Mouse (Mus musculus) forebrain, embryonic 15.5 days (tissue): ENCODE measurements around the gene Setdb2. TPM values are rescaled to one million over a fixed set of nuclear protein-coding genes. Genes with fewer than 3 reads are reported as not detected.
"Not testable (repeated sequence)": the region's sequence is repeated elsewhere in the genome, so short reads cannot be mapped to it uniquely, and the experiment has no call there.

Source experiments
- ATAC-seq: fragments of 200-750 bp; cut with Nextera tagmentation; replicated peaks from 2 replicates; pipeline ENCODE4 v1.8.0; 2017; ENCODE audit warnings: mild to moderate bottlenecking, moderate TSS enrichment, moderate library complexity
- H3K27ac ChIP-seq: fragments of 300-500 bp; sonication (generic); replicated peaks from 2 replicates; pipeline ENCODE4 v1.5.1; 2015; ENCODE audit warnings: mild to moderate bottlenecking, inconsistent platforms
- H3K27me3 ChIP-seq: fragments of 300-500 bp; sonication (generic); 2 replicates; pipeline ENCODE4 v1.6.1; 2015; ENCODE audit warnings: inconsistent platforms
- H3K36me3 ChIP-seq: fragments of 300-500 bp; sonication (generic); 2 replicates; pipeline ENCODE4 v1.6.1; 2015; ENCODE audit warnings: mild to moderate bottlenecking, inconsistent platforms
- H3K4me1 ChIP-seq: fragments of 300-500 bp; sonication (generic); 2 replicates; pipeline ENCODE4 v1.6.1; 2015; ENCODE audit warnings: inconsistent platforms
- H3K4me2 ChIP-seq: fragments of 300-500 bp; sonication (generic); replicated peaks from 2 replicates; pipeline ENCODE4 v1.6.1; 2015; ENCODE audit warnings: mild to moderate bottlenecking, inconsistent platforms
- H3K4me3 ChIP-seq: fragments of 300-500 bp; sonication (generic); 2 replicates; pipeline ENCODE4 v1.5.1; 2015; ENCODE audit warnings: mild to moderate bottlenecking, inconsistent platforms
- H3K9ac ChIP-seq: fragments of 300-500 bp; sonication (generic); replicated peaks from 2 replicates; pipeline ENCODE4 v1.6.1; 2015; ENCODE audit warnings: mild to moderate bottlenecking, inconsistent platforms
- H3K9me3 ChIP-seq: fragments of 300-500 bp; sonication (generic); 2 replicates; pipeline ENCODE4 v1.6.1; 2016; ENCODE audit warnings: inconsistent platforms
- WGBS: fragments of 180-500 bp; shearing (Covaris S2); methylation state at CpG from one replicate; pipeline ENCODE4 v1.1.7; 2015; ENCODE audit warnings: mixed read lengths; 5-methylcytosine and 5-hydroxymethylcytosine counted together
- polyA plus RNA-seq: library from polyadenylated mRNA; unstranded; fragments of >200 nt; fragmentation: Nextera tagmentation; extraction: Ambion mirVana; gene quantifications from 2 replicates; pipeline ENCODE4 v1.2.1, GENCODE M21; 2015

Gene Setdb2
- polyA plus RNA-seq, 1 experiment from 2014 or later, result 11.2 TPM

GRCm38 (mm10) chr14:59435206-59435605, 5.5 kb downstream of the Setdb2 start:
- Histone ChIP-seq H3K27me3 (no peaks in the 10 kb centered on the region), H3K4me2 (no peak overlapping the region), H3K36me3 (no peaks in the 10 kb centered on the region), H3K9ac (no peak overlapping the region), H3K4me3 (no peak overlapping the region), H3K27ac (no peak overlapping the region), H3K4me1 (peaks cover 11% of the 10 kb centered on the region), H3K9me3 (no peaks in the 10 kb centered on the region)
- ATAC-seq, result no peak

- 64% methylated on average over 2 of the region's 2 CpGs for WGBS
- Histone ChIP-seq H3K4me1 (0 out of 2 replicates have a peak, but pooled peaks cover 2% of the 10 kb centered on the region), H3K4me3 (no peak overlapping the region), H3K27ac (no peak overlapping the region), H3K4me2 (no peak overlapping the region), H3K36me3 (no peaks in the 10 kb centered on the region), H3K9me3 (no peaks in the 10 kb centered on the region), H3K9ac (no peak overlapping the region), H3K27me3 (no peaks in the 10 kb centered on the region)
- no peak for ATAC-seq
These were observed 6.8 kb downstream of the Setdb2 start for GRCm38 (mm10) chr14:59433902-59434301.

GRCm38 (mm10) chr14:59430556-59430955, 10.1 kb downstream of the Setdb2 start:
- no peaks in the 10 kb centered on the region for H3K27me3 ChIP-seq
- H3K4me3 ChIP-seq, result no peak overlapping the region
- ATAC-seq, result no peak
- 90% methylated on average over 1 of the region's 1 CpGs for WGBS
- no peaks in the 10 kb centered on the region for H3K9me3 ChIP-seq
- no peak overlapping the region for H3K4me2 ChIP-seq
- no peaks in the 10 kb centered on the region for H3K36me3 ChIP-seq
- no peaks in the 10 kb centered on the region for H3K4me1 ChIP-seq
- no peak overlapping the region for H3K27ac ChIP-seq
- H3K9ac ChIP-seq, result no peak overlapping the region

GRCm38 (mm10) chr14:59422912-59423663, 17.6 kb downstream of the Setdb2 start:
- no peak overlapping the region for H3K4me3 ChIP-seq
- H3K9ac ChIP-seq, result no peak overlapping the region
- H3K27ac ChIP-seq, result no peak overlapping the region
- no peaks in the 10 kb centered on the region for H3K9me3 ChIP-seq
- 90% methylated on average over 11 of the region's 11 CpGs for WGBS
- H3K27me3 ChIP-seq, result no peaks in the 10 kb centered on the region
- H3K36me3 ChIP-seq, result 0 out of 2 replicates have a peak, but pooled peaks cover 2% of the 10 kb centered on the region
- no peak overlapping the region for H3K4me2 ChIP-seq
- no peaks in the 10 kb centered on the region for H3K4me1 ChIP-seq
- no peak for ATAC-seq

GRCm38 (mm10) chr14:59418171-59418570, 22.5 kb downstream of the Setdb2 start:
- Histone ChIP-seq H3K9ac (no peak overlapping the region), H3K4me3 (no peak overlapping the region), H3K4me1 (no peaks in the 10 kb centered on the region), H3K27me3 (no peaks in the 10 kb centered on the region), H3K27ac (no peak overlapping the region), H3K4me2 (no peak overlapping the region), H3K36me3 (0 out of 2 replicates have a peak, but pooled peaks cover 2% of the 10 kb centered on the region), H3K9me3 (no peaks in the 10 kb centered on the region)
- WGBS, result 92% methylated on average over 4 of the region's 4 CpGs
- no peak for ATAC-seq

GRCm38 (mm10) chr14:59414979-59415378, 25.7 kb downstream of the Setdb2 start:
- H3K36me3 ChIP-seq, H3K9me3 ChIP-seq, H3K4me3 ChIP-seq, H3K27ac ChIP-seq, H3K4me1 ChIP-seq, H3K9ac ChIP-seq, ATAC-seq, H3K4me2 ChIP-seq, H3K27me3 ChIP-seq: not testable (repeated sequence)
- WGBS, result 95% methylated on average over 2 of the region's 2 CpGs

GRCm38 (mm10) chr14:59396999-59397398, 43.7 kb downstream of the Setdb2 start:
- no peaks in the 10 kb centered on the region for H3K36me3 ChIP-seq
- 87% methylated on average over 2 of the region's 2 CpGs for WGBS
- no peak overlapping the region for H3K4me3 ChIP-seq
- no peak for ATAC-seq
- no peaks in the 10 kb centered on the region for H3K27me3 ChIP-seq
- H3K4me1 ChIP-seq, result no peaks in the 10 kb centered on the region
- no peak overlapping the region for H3K9ac ChIP-seq
- no peak overlapping the region for H3K4me2 ChIP-seq
- no peak overlapping the region for H3K27ac ChIP-seq
- no peaks in the 10 kb centered on the region for H3K9me3 ChIP-seq

GRCm38 (mm10) chr14:59395281-59395680, 45.4 kb downstream of the Setdb2 start, which contains the start of gene Phf11c:
Gene Phf11c, minus strand, starts transcription at chr14:59395381.
- Histone ChIP-seq H3K4me2 (no peak within 1 kb of the TSS), H3K27ac (no peak within 1 kb of the TSS), H3K27me3 (no peaks in the 10 kb centered on the region), H3K4me3 (no peak within 1 kb of the TSS), H3K36me3 (no peaks in the 10 kb centered on the region), H3K9me3 (no peaks in the 10 kb centered on the region), H3K4me1 (no peaks in the 10 kb centered on the region), H3K9ac (no peak within 1 kb of the TSS)
- no peak for ATAC-seq
- WGBS, result 91% methylated on average over 3 of the region's 3 CpGs

- not testable (repeated sequence) for H3K36me3 ChIP-seq, H3K4me1 ChIP-seq, H3K27ac ChIP-seq, H3K9ac ChIP-seq, ATAC-seq, H3K4me3 ChIP-seq, H3K9me3 ChIP-seq, H3K4me2 ChIP-seq, H3K27me3 ChIP-seq
- WGBS, result 82% methylated on average over 4 of the region's 4 CpGs
These were observed 50.5 kb downstream of the Setdb2 start for GRCm38 (mm10) chr14:59390181-59390580.

- no peaks in the 10 kb centered on the region for H3K9me3 ChIP-seq
- H3K4me3 ChIP-seq, result no peak overlapping the region
- H3K4me2 ChIP-seq, result no peak overlapping the region
- H3K27me3 ChIP-seq, result no peaks in the 10 kb centered on the region
- no peaks in the 10 kb centered on the region for H3K4me1 ChIP-seq
- H3K9ac ChIP-seq, result no peak overlapping the region
- H3K27ac ChIP-seq, result no peak overlapping the region
- H3K36me3 ChIP-seq, result no peaks in the 10 kb centered on the region
- no peak for ATAC-seq
- WGBS, result 75% methylated on average over 1 of the region's 1 CpGs
These were observed 51.2 kb downstream of the Setdb2 start for GRCm38 (mm10) chr14:59389532-59389931.

- no peak for ATAC-seq
- H3K9me3 ChIP-seq, result no peaks in the 10 kb centered on the region
- WGBS, result 92% methylated on average over 25 of the region's 25 CpGs
These were observed 70.2 kb downstream of the Setdb2 start for GRCm38 (mm10) chr14:59370348-59371068.

GRCm38 (mm10) chr14:59366386-59367105, 74.1 kb downstream of the Setdb2 start:
- WGBS, result 88% methylated on average over 8 of the region's 8 CpGs
- no peak for ATAC-seq
- Histone ChIP-seq H3K9ac (no peak overlapping the region), H3K4me3 (no peak overlapping the region), H3K36me3 (no peaks in the 10 kb centered on the region), H3K27ac (no peak overlapping the region), H3K9me3 (no peaks in the 10 kb centered on the region), H3K27me3 (no peaks in the 10 kb centered on the region), H3K4me1 (no peaks in the 10 kb centered on the region), H3K4me2 (no peak overlapping the region)

More at GRCm38 (mm10) chr14:59370348-59371068, 70.2 kb downstream of the Setdb2 start:
- Histone ChIP-seq H3K36me3 (no peaks in the 10 kb centered on the region), H3K9ac (no peak overlapping the region), H3K27ac (no peak overlapping the region), H3K4me3 (no peak overlapping the region), H3K27me3 (no peaks in the 10 kb centered on the region), H3K4me2 (no peak overlapping the region), H3K4me1 (no peaks in the 10 kb centered on the region)
